Mouse (Mus musculus) stomach, postnatal 0 days (tissue): Measurements from ENCODE around the gene Syp.

ENCODE experiments used
- CTCF ChIP-seq: IDR thresholded peaks from 2 replicates; pipeline ENCODE4 v1.5.1; 2016; ENCODE audit warnings: antibody characterized with exemption, low read depth, mild to moderate bottlenecking, moderate library complexity
- EP300 ChIP-seq: optimal IDR thresholded peaks from 2 replicates; pipeline ENCODE3; 2016; ENCODE audit warnings: antibody characterized with exemption

DNA sequence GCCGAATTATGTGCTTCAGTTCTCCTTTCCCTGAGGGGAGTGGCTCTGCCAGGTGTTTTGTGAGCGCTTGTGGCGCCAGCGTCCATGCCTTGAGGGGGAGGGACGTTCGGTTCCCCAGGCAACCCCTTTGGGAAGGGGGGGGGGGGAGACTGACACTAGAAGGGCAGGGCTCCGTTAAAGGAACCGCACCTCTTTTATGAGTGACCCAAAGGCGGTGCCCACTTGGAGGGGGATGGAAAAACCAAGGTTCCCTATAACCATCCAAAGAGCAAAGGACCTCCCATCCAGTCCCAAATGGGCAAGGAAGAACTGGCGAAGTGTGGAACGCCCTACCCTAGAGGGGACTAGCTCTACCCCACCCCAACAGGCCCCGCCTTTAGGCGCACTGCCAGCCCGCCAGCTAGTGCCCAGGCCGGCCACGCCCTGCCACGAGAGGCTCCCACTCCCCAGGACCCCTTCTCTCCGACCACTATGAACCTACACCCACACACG lies 32.2 kb downstream of the Syp start:
- TF ChIP-seq CTCF (no peak), EP300 (no peak)
